Mouse (Mus musculus) right cerebral cortex, postnatal 25 days (tissue): ENCODE measurements at regions not wholly inside any gene's neighbourhood (a gene's known extent, or its start where the extent isn't known, plus 50 kb on each side); places are given as distances from the start of the nearest gene placed in this dataset.
A peak's percentile ranks its signal among the peaks of the same experiment; 100 is the strongest.

Experiments used
- DNase-seq: peaks from one replicate; pipeline ENCODE4 v3.0.0; 2022

- no peak for DNase-seq
Measured at GRCm38 (mm10) chr5:64500866-64501265, 302.3 kb upstream of the Klf3 start.

GRCm38 (mm10) chr5:64501746-64502145 is 301.4 kb upstream of the Klf3 start:
- no peak for DNase-seq

- DNase-seq = peak; percentile 22
Measured at GRCm38 (mm10) chr5:64503514-64503913, 299.7 kb upstream of the Klf3 start.

- no peak for DNase-seq
Measured at GRCm38 (mm10) chr5:64504507-64504906, 298.7 kb upstream of the Klf3 start.

- peak; percentile 38 for DNase-seq
Measured at GRCm38 (mm10) chr5:64505227-64505834, 297.9 kb upstream of the Klf3 start.

GRCm38 (mm10) chr5:64505835-64506600 is 297.2 kb upstream of the Klf3 start:
- peak; percentile 59 for DNase-seq

GRCm38 (mm10) chr5:64508565-64508964 is 294.6 kb upstream of the Klf3 start:
- DNase-seq = peak; percentile 54

- DNase-seq = peak; percentile 48
Measured at GRCm38 (mm10) chr5:64513155-64513945, 289.8 kb upstream of the Klf3 start.

- no peak for DNase-seq
Measured at GRCm38 (mm10) chr5:64516115-64516665, 287.0 kb upstream of the Klf3 start.

- DNase-seq = no peak
Measured at GRCm38 (mm10) chr5:64517241-64517640, 285.9 kb upstream of the Klf3 start.

- DNase-seq = no peak
Measured at GRCm38 (mm10) chr5:64517835-64518234, 285.4 kb upstream of the Klf3 start.

GRCm38 (mm10) chr5:64519036-64519435 is 284.2 kb upstream of the Klf3 start:
- DNase-seq = no peak

GRCm38 (mm10) chr5:64519731-64520130 is 283.5 kb upstream of the Klf3 start:
- no peak for DNase-seq

GRCm38 (mm10) chr5:64521401-64521800 is 281.8 kb upstream of the Klf3 start:
- DNase-seq = no peak

GRCm38 (mm10) chr5:64521969-64522368 is 281.2 kb upstream of the Klf3 start:
- DNase-seq = no peak

- DNase-seq = no peak
Measured at GRCm38 (mm10) chr5:64526521-64526920, 276.7 kb upstream of the Klf3 start.

GRCm38 (mm10) chr5:64527962-64528361 is 275.2 kb upstream of the Klf3 start:
- no peak for DNase-seq

GRCm38 (mm10) chr5:64534371-64534770 is 268.8 kb upstream of the Klf3 start:
- no peak for DNase-seq

- no peak for DNase-seq
Measured at GRCm38 (mm10) chr5:64534947-64535346, 268.2 kb upstream of the Klf3 start.

- no peak for DNase-seq
Measured at GRCm38 (mm10) chr5:64535546-64535945, 267.6 kb upstream of the Klf3 start.

- DNase-seq = no peak
Measured at GRCm38 (mm10) chr5:64536393-64537112, 266.6 kb upstream of the Klf3 start.

GRCm38 (mm10) chr5:64537113-64537780 is 265.9 kb upstream of the Klf3 start:
- DNase-seq = no peak
